Mouse (Mus musculus) heart, embryonic 12.5 days (tissue): ENCODE data around the gene Mus81. TPM values are rescaled to one million over a fixed set of nuclear protein-coding genes. Genes with fewer than 3 reads are reported as not detected.

Experiments
- ATAC-seq: fragments of 200-750 bp; cut with Nextera tagmentation; 2 replicates; pipeline ENCODE4 v1.8.0; 2017; ENCODE audit warnings: moderate TSS enrichment, moderate library complexity; ENCODE audit not compliant: insufficient number of reproducible peaks, low FRiP score
- H3K27ac ChIP-seq: fragments of 300-500 bp; sonication (generic); 2 replicates; pipeline ENCODE4 v1.5.1; 2016; ENCODE audit warnings: mild to moderate bottlenecking, moderate library complexity; ENCODE audit not compliant: poor library complexity, severe bottlenecking
- H3K27me3 ChIP-seq: fragments of 300-500 bp; sonication (generic); replicated peaks from 2 replicates; pipeline ENCODE4 v1.6.1; 2016; ENCODE audit warnings: mild to moderate bottlenecking, moderate library complexity
- H3K36me3 ChIP-seq: fragments of 300-500 bp; sonication (generic); 2 replicates; pipeline ENCODE4 v1.6.1; 2016; ENCODE audit warnings: mild to moderate bottlenecking, moderate library complexity
- H3K4me1 ChIP-seq: fragments of 300-500 bp; sonication (generic); replicated peaks from 2 replicates; pipeline ENCODE4 v1.6.1; 2016; ENCODE audit warnings: mild to moderate bottlenecking
- H3K4me2 ChIP-seq: fragments of 300-500 bp; sonication (generic); 2 replicates; pipeline ENCODE4 v1.6.1; 2016; ENCODE audit warnings: mild to moderate bottlenecking, moderate library complexity
- H3K4me3 ChIP-seq: fragments of 300-500 bp; sonication (generic); 2 replicates; pipeline ENCODE4 v1.5.1; 2016; ENCODE audit warnings: mild to moderate bottlenecking
- H3K9ac ChIP-seq: fragments of 300-500 bp; sonication (generic); 2 replicates; pipeline ENCODE4 v1.6.1; 2016; ENCODE audit warnings: mild to moderate bottlenecking, moderate library complexity
- H3K9me3 ChIP-seq: fragments of 300-500 bp; sonication (generic); replicated peaks from 2 replicates; pipeline ENCODE4 v1.6.1; 2016; ENCODE audit warnings: mild to moderate bottlenecking, moderate library complexity
- WGBS: fragments of 180-500 bp; shearing (Covaris S2); methylation state at CpG from one replicate; pipeline ENCODE4 v1.1.7; 2016; 5-methylcytosine and 5-hydroxymethylcytosine counted together
- polyA plus RNA-seq: library from polyadenylated mRNA; unstranded; fragments of >200 nt; fragmentation: Nextera tagmentation; extraction: Ambion mirVana; gene quantifications from 2 replicates; pipeline ENCODE4 v1.2.1, GENCODE M21; 2016

The Mus81 gene
- polyA plus RNA-seq, 1 experiment from 2014 or later: 33.2 TPM

GRCm38 (mm10) chr19:5433951-5434350, 54.3 kb downstream of the Mus81 start:
- H3K4me1 ChIP-seq: peaks cover 20% of the 10 kb centered on the region
- no peak for ATAC-seq
- H3K4me2 ChIP-seq: peak overlapping the region; percentile 90
- H3K4me3 ChIP-seq: peak overlapping the region; percentile 43; the same call in 1 of the 2 replicates
- peak overlapping the region; percentile 67 for H3K27ac ChIP-seq
- peak overlapping the region; percentile 71 for H3K9ac ChIP-seq
- no peaks in the 10 kb centered on the region for H3K27me3 ChIP-seq
- H3K36me3 ChIP-seq: no peaks in the 10 kb centered on the region
- H3K9me3 ChIP-seq: no peaks in the 10 kb centered on the region
- WGBS: 49% methylated on average over 7 of the region's 7 CpGs

- WGBS: 8% methylated on average over 16 of the region's 16 CpGs
- peaks cover 20% of the 10 kb centered on the region for H3K4me1 ChIP-seq
- peak overlapping the region; percentile 71 for H3K9ac ChIP-seq
- no peaks in the 10 kb centered on the region for H3K27me3 ChIP-seq
- peak overlapping the region; percentile 90 for H3K4me2 ChIP-seq
- peak overlapping the region; percentile 43 for H3K4me3 ChIP-seq
- no peaks in the 10 kb centered on the region for H3K36me3 ChIP-seq
- H3K27ac ChIP-seq: peak overlapping the region; percentile 67
- ATAC-seq: peak; percentile 46; the same call in 1 of the 2 replicates
- H3K9me3 ChIP-seq: no peaks in the 10 kb centered on the region
These were observed 55.0 kb downstream of the Mus81 start for GRCm38 (mm10) chr19:5432992-5433852.

Other genes with a start within 250 kb of the Mus81 start
- 27.9 and 28.4 TPM in 2 replicates for gene Pacs1, start 215.3 kb downstream of the Mus81 start, polyA plus RNA-seq
- gene Sf3b2, start 192.9 kb downstream of the Mus81 start, polyA plus RNA-seq: 221 and 227 TPM in 2 replicates
- gene Gal3st3, start 190.1 kb downstream of the Mus81 start, polyA plus RNA-seq: 3.8 and 4.5 TPM in 2 replicates
- not detected in 2 replicates for gene Catsper1, start 152.7 kb downstream of the Mus81 start, polyA plus RNA-seq
- gene Cst6, start 138.8 kb downstream of the Mus81 start, polyA plus RNA-seq: not detected in 2 replicates
- gene Eif1ad, start 121.7 kb downstream of the Mus81 start, polyA plus RNA-seq: 42.8 and 43.0 TPM in 2 replicates
- 400 and 410 TPM in 2 replicates for gene Banf1, start 121.2 kb downstream of the Mus81 start, polyA plus RNA-seq
- 61.6 and 63.9 TPM in 2 replicates for gene Sart1, start 99.7 kb downstream of the Mus81 start, polyA plus RNA-seq
- 1.7 and 1.8 TPM in 2 replicates for gene Tsga10ip, start 85.9 kb downstream of the Mus81 start, polyA plus RNA-seq
- 190 and 194 TPM in 2 replicates for gene Drap1, start 63.4 kb downstream of the Mus81 start, polyA plus RNA-seq
- gene AI837181, start 63.3 kb downstream of the Mus81 start, polyA plus RNA-seq: 38.8 and 39.5 TPM in 2 replicates
- not detected in 2 replicates for gene Fosl1, start 40.9 kb downstream of the Mus81 start, polyA plus RNA-seq
- gene Ccdc85b, start 30.5 kb downstream of the Mus81 start, polyA plus RNA-seq: 10.5 and 13.0 TPM in 2 replicates
- 81.9 and 85.4 TPM in 2 replicates for gene Fibp, start 27.8 kb downstream of the Mus81 start, polyA plus RNA-seq
- 1.3 and 1.7 TPM in 2 replicates for gene Ctsw, start 19.9 kb downstream of the Mus81 start, polyA plus RNA-seq
- 70.3 and 70.6 TPM in 2 replicates for gene Efemp2, start 14.4 kb downstream of the Mus81 start, polyA plus RNA-seq
- gene Cfl1, start 2.1 kb upstream of the Mus81 start, polyA plus RNA-seq: 1,913 and 1,997 TPM in 2 replicates
- gene 1700020D05Rik, start 15.4 kb upstream of the Mus81 start, polyA plus RNA-seq: 0.23 and 0.24 TPM in 2 replicates
- gene Snx32, start 22.1 kb upstream of the Mus81 start, polyA plus RNA-seq: 16.3 and 16.9 TPM in 2 replicates
- not detected in 2 replicates for gene Ovol1, start 72.2 kb upstream of the Mus81 start, polyA plus RNA-seq
- gene Ap5b1, start 79.6 kb upstream of the Mus81 start, polyA plus RNA-seq: 2.2 and 2.5 TPM in 2 replicates
- gene Rnaseh2c, start 113.5 kb upstream of the Mus81 start, polyA plus RNA-seq: 102 and 110 TPM in 2 replicates
- 31.5 and 36.1 TPM in 2 replicates for gene Kat5, start 121.8 kb upstream of the Mus81 start, polyA plus RNA-seq
- gene Rela, start 149.1 kb upstream of the Mus81 start, polyA plus RNA-seq: 41.3 and 42.5 TPM in 2 replicates
- gene Sipa1, start 175.3 kb upstream of the Mus81 start, polyA plus RNA-seq: 25.5 and 28.1 TPM in 2 replicates
- gene Map3k11, start 200.3 kb upstream of the Mus81 start, polyA plus RNA-seq: 30.6 and 32.8 TPM in 2 replicates
- gene Pcnx3, start 200.5 kb upstream of the Mus81 start, polyA plus RNA-seq: 22.0 and 22.3 TPM in 2 replicates
- 0.17 TPM in 1 of 2 replicates, not detected in the other for gene Kcnk7, start 216.0 kb upstream of the Mus81 start, polyA plus RNA-seq
- 121 and 123 TPM in 2 replicates for gene Ehbp1l1, start 237.9 kb upstream of the Mus81 start, polyA plus RNA-seq
- gene Fam89b, start 241.3 kb upstream of the Mus81 start, polyA plus RNA-seq: 78.9 and 81.3 TPM in 2 replicates